Mouse (Mus musculus) erythroblast, embryonic 14.5 days (primary cell): ENCODE measurements around the gene Ap5z1.

Experiments
- GATA1 ChIP-seq: IDR thresholded peaks from 2 replicates; pipeline ENCODE4 v1.6.1; 2012; ENCODE audit warnings: low read length, inconsistent platforms, mixed read lengths
- TAL1 ChIP-seq: IDR thresholded peaks from 3 replicates; pipeline ENCODE4 v1.6.1; 2012; ENCODE audit warnings: low read length, inconsistent platforms, mixed read lengths

DNA sequence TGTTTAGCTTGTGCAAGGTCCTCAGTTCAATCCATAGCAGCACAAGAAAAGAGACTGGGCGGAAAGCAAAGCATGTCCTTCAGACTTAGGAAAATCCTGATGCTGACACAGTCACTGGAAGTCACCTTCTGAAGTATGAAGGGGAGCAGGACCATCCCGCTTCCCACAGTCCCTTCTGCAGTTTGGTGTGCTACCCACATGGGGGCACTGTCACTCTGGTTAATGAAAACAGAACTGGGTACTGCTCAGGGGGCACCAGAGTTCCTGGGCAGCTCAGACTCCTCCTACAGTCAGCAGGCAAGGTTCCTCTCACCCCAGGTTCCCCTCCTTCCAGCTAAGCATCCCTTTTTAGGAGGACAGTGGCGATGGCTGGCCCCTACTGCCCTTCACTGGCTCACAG, 35.2 kb downstream of the Ap5z1 start:
- TF ChIP-seq TAL1 (no peak), GATA1 (no peak)
